Mouse (Mus musculus): ENCODE data around the gene Gpr171.

The Gpr171 gene

GRCm38 (mm10) chr3:59054834-59055535 lies 46.6 kb downstream of the Gpr171 start:
- DNase-seq (ENCODE audit: low read depth, low spot score) = no peak
